Mouse (Mus musculus) ES-E14 (cell line): ENCODE results near the gene Hsd17b13.

Source experiments
- CHD2 ChIP-seq: IDR thresholded peaks from 2 replicates; pipeline ENCODE4 v1.6.1; 2014; ENCODE audit warnings: mild to moderate bottlenecking, low read depth, low read length, inconsistent platforms
- HCFC1 ChIP-seq: IDR thresholded peaks from 2 replicates; pipeline ENCODE4 v1.6.1; 2012; ENCODE audit warnings: low read length, inconsistent platforms, borderline replicate concordance; ENCODE audit not compliant: insufficient read depth
- MAFK ChIP-seq: IDR thresholded peaks from 2 replicates; pipeline ENCODE4 v1.6.1; 2014; ENCODE audit warnings: mild to moderate bottlenecking, low read depth, low read length, inconsistent platforms; ENCODE audit not compliant: insufficient read depth
- ZC3H11A ChIP-seq: IDR thresholded peaks from 2 replicates; pipeline ENCODE4 v1.6.1; 2012; ENCODE audit warnings: low read depth, mild to moderate bottlenecking, inconsistent platforms, low read length, borderline replicate concordance
- ZNF384 ChIP-seq: IDR thresholded peaks from 2 replicates; pipeline ENCODE4 v1.6.1; 2012; ENCODE audit warnings: low read depth, low read length, inconsistent platforms

DNA sequence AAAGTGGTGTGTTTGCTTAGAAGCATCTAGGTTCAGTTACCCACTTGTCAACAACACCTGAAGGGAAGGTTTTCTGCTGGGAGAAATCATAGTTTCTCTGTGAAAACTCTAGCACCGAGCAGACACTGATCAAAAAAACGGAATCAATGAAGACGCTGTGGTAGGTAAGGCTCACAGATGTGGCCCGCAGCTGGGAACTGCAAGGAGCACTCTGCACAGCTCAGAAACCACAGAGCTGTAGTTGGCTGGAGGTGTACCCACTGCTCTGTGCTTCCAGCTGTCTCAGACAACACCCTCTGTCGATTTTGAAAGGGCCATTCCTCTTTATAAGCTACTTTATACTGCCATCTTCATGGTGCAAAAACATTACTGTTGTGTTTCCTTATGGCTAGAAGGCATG lies 30.6 kb upstream of the Hsd17b13 start:
- TF ChIP-seq CHD2 (no peak), MAFK (no peak), HCFC1 (no peak), ZC3H11A (no peak), ZNF384 (no peak)
